Mouse (Mus musculus) limb, embryonic 14.5 days (tissue): ENCODE measurements at regions not wholly inside any gene's neighbourhood (a gene's known extent, or its start where the extent isn't known, plus 50 kb on each side); places are given as distances from the start of the nearest gene placed in this dataset.

Source experiments
- ATAC-seq: fragments of 200-750 bp; cut with Nextera tagmentation; 2 replicates; pipeline ENCODE4 v1.8.0; 2017; ENCODE audit warnings: low read depth, moderate number of reproducible peaks, moderate TSS enrichment; ENCODE audit not compliant: low FRiP score
- DNase-seq: peaks from one replicate; pipeline ENCODE4 v3.0.0-alpha.2; 2015; ENCODE audit warnings: low spot score
- H3K27ac ChIP-seq: fragments of 300-500 bp; sonication (generic); replicated peaks from 2 replicates; pipeline ENCODE4 v1.5.1; 2014; ENCODE audit warnings: low read depth, mild to moderate bottlenecking, low read length, moderate library complexity, mixed read lengths
- H3K27me3 ChIP-seq: fragments of 300-500 bp; sonication (generic); 2 replicates; pipeline ENCODE4 v1.6.1; 2014; ENCODE audit warnings: low read length, mixed read lengths; ENCODE audit not compliant: control insufficient read depth, insufficient read depth
- H3K36me3 ChIP-seq: fragments of 300-500 bp; sonication (generic); 2 replicates; pipeline ENCODE4 v1.6.1; 2014; ENCODE audit warnings: mild to moderate bottlenecking, low read length, moderate library complexity, mixed read lengths; ENCODE audit not compliant: control insufficient read depth, insufficient read depth
- H3K4me1 ChIP-seq: fragments of 300-500 bp; sonication (generic); 2 replicates; pipeline ENCODE4 v1.6.1; 2014; ENCODE audit warnings: antibody characterized with exemption, low read length, mixed read lengths; ENCODE audit not compliant: control insufficient read depth, insufficient read depth
- H3K4me2 ChIP-seq: fragments of 300-500 bp; sonication (generic); replicated peaks from 2 replicates; pipeline ENCODE4 v1.6.1; 2014; ENCODE audit warnings: low read depth, mild to moderate bottlenecking, low read length, moderate library complexity; ENCODE audit not compliant: severe bottlenecking
- H3K4me3 ChIP-seq: fragments of 300-500 bp; sonication (generic); replicated peaks from 2 replicates; pipeline ENCODE4 v1.5.1; 2014; ENCODE audit warnings: low read length
- H3K9ac ChIP-seq: fragments of 300-500 bp; sonication (generic); 2 replicates; pipeline ENCODE4 v1.6.1; 2014; ENCODE audit warnings: mild to moderate bottlenecking, low read depth, low read length, moderate library complexity; ENCODE audit not compliant: severe bottlenecking
- H3K9me3 ChIP-seq: fragments of 300-500 bp; sonication (generic); 2 replicates; pipeline ENCODE4 v1.6.1; 2016; ENCODE audit warnings: low read length; ENCODE audit not compliant: control insufficient read depth
- POLR2A ChIP-seq: fragments of 200-500 bp; IDR thresholded peaks from 2 replicates; pipeline ENCODE4 v1.8.0; 2012; ENCODE audit warnings: inconsistent platforms, mild to moderate bottlenecking, moderate library complexity, borderline replicate concordance; ENCODE audit not compliant: insufficient read depth, insufficient read length; ENCODE audit errors: extremely low read depth
- WGBS: fragments of 180-500 bp; shearing (Covaris S2); extraction: QIAGEN DNeasy Blood & Tissue Kit; methylation state at CpG from one replicate; pipeline ENCODE4 v1.1.7; 2014; 5-methylcytosine and 5-hydroxymethylcytosine counted together

GRCm38 (mm10) chr5:35221451-35222305 lies 56.4 kb upstream of the Adra2c start:
- no peaks in the 10 kb centered on the region for H3K9me3 ChIP-seq
- no peaks in the 10 kb centered on the region for H3K36me3 ChIP-seq
- no peaks in the 10 kb centered on the region for H3K4me1 ChIP-seq
- DNase-seq (no peak), ATAC-seq (no peak)
- H3K4me2 ChIP-seq, result no peak overlapping the region
- no peaks in the 10 kb centered on the region for H3K27me3 ChIP-seq
- H3K9ac ChIP-seq, result no peak overlapping the region
- TF ChIP-seq POLR2A, result no peak
- H3K27ac ChIP-seq, result no peak overlapping the region
- WGBS, result 85% methylated on average over 4 of the region's 4 CpGs
- H3K4me3 ChIP-seq, result no peak overlapping the region

- H3K9me3 ChIP-seq, result no peaks in the 10 kb centered on the region
- 50% methylated on average over 2 of the region's 2 CpGs for WGBS
- H3K27ac ChIP-seq, result no peak overlapping the region
- H3K9ac ChIP-seq, result no peak overlapping the region
- TF ChIP-seq POLR2A, result no peak
- H3K4me3 ChIP-seq, result no peak overlapping the region
- no peaks in the 10 kb centered on the region for H3K4me1 ChIP-seq
- no peak overlapping the region for H3K4me2 ChIP-seq
- no peaks in the 10 kb centered on the region for H3K36me3 ChIP-seq
- H3K27me3 ChIP-seq, result no peaks in the 10 kb centered on the region
- no peak for ATAC-seq
- no peak for DNase-seq
Observed at GRCm38 (mm10) chr5:35216271-35216670, 61.8 kb upstream of the Adra2c start.

GRCm38 (mm10) chr5:35215480-35216195 lies 62.5 kb upstream of the Adra2c start:
- WGBS, result 62% methylated on average over 11 of the region's 11 CpGs
- H3K4me1 ChIP-seq, result no peaks in the 10 kb centered on the region
- H3K4me3 ChIP-seq, result no peak overlapping the region
- no peaks in the 10 kb centered on the region for H3K27me3 ChIP-seq
- H3K4me2 ChIP-seq, result no peak overlapping the region
- H3K9me3 ChIP-seq, result no peaks in the 10 kb centered on the region
- H3K9ac ChIP-seq, result no peak overlapping the region
- no peaks in the 10 kb centered on the region for H3K36me3 ChIP-seq
- no peak for TF ChIP-seq POLR2A
- ATAC-seq (no peak), DNase-seq (no peak)
- H3K27ac ChIP-seq, result no peak overlapping the region

- Histone ChIP-seq H3K27me3 (no peaks in the 10 kb centered on the region), H3K9me3 (no peaks in the 10 kb centered on the region), H3K9ac (no peak overlapping the region), H3K4me3 (no peak overlapping the region), H3K4me1 (no peaks in the 10 kb centered on the region), H3K36me3 (no peaks in the 10 kb centered on the region), H3K4me2 (no peak overlapping the region), H3K27ac (no peak overlapping the region)
- 77% methylated on average over 11 of the region's 11 CpGs for WGBS
- no peak for TF ChIP-seq POLR2A
- DNase-seq (no peak), ATAC-seq (no peak)
Observed at GRCm38 (mm10) chr5:35215007-35215406, 63.1 kb upstream of the Adra2c start.

- Histone ChIP-seq H3K4me2 (no peak overlapping the region), H3K36me3 (no peaks in the 10 kb centered on the region), H3K9me3 (no peaks in the 10 kb centered on the region), H3K9ac (no peak overlapping the region), H3K4me3 (no peak overlapping the region), H3K27me3 (no peaks in the 10 kb centered on the region), H3K4me1 (no peaks in the 10 kb centered on the region), H3K27ac (no peak overlapping the region)
- ATAC-seq, result no peak
- WGBS, result 57% methylated on average over 1 of the region's 1 CpGs
- DNase-seq, result no peak
- no peak for TF ChIP-seq POLR2A
Observed at GRCm38 (mm10) chr5:35209348-35209747, 68.8 kb upstream of the Adra2c start.
